Mouse (Mus musculus) cerebellum, postnatal 14 days (tissue): Measurements from ENCODE around the gene Gpsm1.

Source experiments
- DNase-seq, 2 experiments: peaks; one replicate each; pipeline ENCODE4 v3.0.0; 2021; ENCODE audit warnings: mixed read lengths in 2 of 2

Gene Gpsm1

DNA sequence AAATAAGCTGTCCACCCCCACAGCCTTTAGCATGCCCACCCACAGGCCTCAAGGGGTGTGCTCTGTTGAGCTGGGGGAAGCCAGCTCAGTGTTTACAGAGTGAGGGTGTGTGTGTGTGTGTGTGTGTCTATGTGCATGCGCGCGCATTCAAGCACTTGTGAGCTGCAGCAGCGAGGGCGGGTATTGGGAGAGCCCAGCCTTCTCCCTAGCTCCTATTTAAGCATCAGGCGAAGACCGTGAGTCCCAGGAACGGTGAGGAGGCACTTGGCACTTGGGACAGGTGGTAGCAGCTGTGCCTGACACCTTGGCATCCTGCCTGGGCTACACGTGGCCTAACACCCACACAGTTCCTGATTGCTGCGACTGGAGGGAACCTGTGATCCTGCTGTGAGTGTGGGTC is 26.7 kb downstream of the Gpsm1 start:
- peak; percentile 69 to 84 for DNase-seq

DNA sequence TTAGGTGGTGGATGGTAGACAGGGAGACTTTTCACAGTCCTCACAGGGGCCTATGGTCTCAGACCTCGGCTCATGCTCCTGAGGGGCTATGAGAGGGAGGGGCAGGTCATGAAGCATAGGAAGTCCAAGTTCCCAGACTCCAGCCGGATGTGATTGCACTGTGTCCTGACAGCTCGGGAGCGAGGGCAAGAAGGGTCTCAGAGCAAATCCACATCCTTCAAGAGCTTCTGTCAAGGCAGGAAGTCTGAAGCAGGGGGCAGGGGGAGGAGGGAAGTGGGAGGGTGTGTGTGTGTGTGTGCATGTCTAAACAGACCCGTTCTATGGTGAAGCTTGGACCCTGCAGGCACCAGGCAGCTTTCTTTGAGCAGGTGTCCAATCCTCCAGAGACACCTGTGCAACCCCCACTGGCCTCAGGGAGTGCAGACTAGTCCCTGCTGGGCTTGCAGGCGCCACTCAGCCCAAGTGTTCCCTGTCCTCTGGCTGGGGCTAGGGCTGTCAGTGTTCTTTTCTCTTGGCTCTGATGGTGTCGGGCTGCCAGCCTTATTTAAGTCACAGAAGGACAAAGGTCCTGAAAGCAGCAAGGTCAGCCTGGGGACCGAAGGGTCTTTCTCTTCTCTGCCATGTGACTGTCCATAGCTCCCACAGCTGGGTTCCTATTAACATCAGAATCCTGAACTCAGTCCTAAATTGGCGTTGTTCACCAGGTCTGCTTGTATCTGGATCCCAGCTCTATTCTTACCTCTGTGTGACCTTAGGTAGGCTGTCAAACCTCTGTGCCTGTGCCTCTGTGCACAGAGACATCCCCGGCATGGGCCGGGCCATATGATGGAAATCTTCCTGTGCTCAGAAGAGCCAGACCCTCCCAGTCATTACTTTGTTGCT is 27.5 kb downstream of the Gpsm1 start:
- DNase-seq, result no peak

DNA sequence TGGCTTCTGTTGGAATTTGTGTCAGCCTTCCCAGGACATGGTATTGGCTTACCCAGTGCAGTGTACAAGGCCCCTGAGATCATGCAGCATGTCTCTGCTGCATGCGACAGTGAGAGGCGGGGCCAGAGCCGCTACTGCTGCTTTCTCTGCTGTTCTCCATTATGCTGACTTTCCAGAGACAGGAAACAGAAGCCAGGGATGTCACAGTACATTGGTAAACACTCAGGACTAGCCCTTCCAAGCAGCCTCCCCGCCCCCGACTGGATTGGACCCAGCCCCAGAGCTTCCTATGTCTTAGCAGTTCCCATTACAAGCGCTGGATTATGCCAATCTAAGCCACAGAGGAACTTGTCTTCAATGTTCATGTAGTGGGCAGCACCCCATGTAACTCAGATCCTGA is 32.9 kb downstream of the Gpsm1 start:
- no peak for DNase-seq

DNA sequence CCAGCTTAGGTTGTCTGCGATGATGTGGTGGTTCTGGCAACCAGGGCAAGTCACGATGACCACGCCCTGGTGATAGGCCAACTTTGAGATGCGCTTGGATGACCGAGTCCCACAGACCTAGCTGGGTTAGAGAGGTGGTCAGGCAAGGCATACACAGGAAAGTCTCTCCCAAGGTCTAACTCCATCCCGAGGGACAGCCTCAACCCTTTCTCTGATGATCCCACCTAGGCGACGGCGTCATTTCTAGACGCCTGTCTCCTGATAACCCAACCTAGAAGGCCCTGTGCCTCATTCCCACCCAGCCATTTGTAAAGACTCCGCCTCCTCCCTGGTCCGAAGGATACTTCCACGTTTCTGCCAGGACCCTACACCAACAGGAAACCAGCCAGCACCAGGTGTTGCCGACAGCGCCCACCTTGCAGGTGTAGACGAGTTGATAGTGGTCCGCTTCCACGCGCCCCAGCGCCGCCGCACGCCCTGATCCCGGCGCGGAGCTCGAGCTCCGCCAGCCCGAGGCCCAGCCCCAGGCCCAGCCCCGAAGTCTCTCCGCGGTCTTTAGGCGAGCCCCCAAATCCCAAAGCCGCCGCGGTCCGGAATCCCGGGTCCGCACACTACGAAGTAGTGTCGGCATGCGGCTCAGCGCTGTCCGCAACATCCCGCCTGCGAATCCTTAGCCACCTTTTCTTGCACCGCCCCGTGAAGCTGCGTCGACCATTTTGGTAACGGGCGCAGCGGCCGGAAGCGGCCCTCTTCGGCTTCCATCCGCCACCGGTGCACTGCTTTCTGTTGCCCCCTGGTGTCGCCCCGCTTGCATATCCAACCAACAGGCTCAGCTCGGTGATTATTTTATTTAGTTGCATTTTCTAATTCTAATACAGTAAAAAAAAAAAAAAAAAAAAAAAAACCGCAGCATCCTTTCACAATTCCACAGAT is 36.3 kb downstream of the Gpsm1 start, which contains the start of gene Dnlz:
TSS of gene Dnlz (minus strand) at position 753 of the 933 bp plus-strand sequence.
- peak; percentile 97 for DNase-seq

DNA sequence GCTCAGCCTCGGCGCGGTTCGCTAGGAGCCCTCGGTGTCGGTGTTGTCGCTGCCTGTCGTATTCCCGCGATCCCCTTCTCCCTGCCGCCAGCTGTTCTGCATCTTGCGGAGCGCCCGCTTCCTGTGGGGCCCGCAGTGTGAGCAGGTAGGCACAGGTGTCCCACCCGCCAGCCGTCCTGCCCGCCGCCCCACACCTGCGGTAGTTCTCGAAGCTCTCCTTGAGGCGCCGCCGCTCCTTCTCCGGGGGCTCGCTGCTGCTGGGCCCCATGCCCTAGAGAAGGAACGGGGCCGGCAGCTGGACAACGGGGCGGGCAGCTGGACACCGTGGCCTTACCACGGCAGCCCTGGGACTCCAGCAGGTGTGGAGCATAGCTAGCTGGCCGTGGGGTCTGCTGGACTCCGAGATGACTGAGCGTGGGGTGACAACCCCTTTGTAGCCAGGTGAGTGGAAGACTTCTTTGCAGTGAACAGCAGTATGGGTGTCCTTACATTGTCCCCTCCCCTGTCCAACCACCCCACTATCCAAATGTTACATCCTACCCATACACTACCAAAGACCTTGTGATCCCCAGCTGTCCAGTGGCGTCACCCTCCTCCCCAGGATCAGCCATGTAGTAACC is 37.1 kb downstream of the Gpsm1 start:
- peak in 1 of 2 experiments; percentile 73 for DNase-seq

DNA sequence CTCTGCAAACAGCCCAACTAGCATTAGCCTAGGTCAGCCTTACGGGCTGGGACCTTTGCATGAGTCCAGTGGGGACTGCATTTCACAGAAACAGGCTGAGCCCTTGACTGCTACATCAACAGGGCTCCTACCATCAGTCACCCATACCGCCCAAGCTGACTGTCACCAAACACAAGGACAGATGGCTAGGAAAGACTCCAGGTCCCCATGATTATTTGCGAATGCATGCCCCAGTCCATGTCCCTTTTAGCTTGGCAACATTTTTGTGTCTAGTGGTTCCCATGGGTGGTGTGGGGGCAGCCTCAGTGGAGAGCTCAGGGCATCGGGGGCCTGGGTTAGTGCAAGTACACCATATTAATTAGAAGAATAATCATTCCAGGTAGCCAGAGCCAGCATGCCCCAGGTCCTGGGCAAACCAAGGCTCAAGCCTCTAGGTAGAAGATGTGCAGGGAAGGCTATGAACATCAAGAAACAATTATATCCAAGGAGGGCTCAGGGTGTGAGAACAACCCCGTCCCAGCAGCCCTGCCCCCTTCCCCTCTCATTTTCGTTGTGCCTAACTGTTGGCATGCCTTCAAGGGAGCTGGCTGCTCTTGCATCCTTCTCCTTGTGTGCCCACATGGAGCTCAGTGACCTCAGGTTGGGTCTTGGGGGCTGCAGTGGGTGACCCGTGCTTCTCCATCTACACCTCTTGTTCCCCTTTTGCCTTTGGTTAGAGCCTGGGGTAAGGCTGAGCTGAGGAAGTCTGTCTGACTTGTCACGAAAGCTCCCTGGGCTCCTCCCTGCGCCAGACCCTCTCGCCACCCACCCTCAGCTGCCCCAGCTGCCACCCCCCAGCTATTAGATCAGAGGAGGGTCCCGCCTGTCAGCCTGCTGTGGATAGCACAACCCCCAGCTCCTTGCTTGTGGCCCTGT is 38.0 kb downstream of the Gpsm1 start:
- DNase-seq, result peak; percentile 48 to 61

DNA sequence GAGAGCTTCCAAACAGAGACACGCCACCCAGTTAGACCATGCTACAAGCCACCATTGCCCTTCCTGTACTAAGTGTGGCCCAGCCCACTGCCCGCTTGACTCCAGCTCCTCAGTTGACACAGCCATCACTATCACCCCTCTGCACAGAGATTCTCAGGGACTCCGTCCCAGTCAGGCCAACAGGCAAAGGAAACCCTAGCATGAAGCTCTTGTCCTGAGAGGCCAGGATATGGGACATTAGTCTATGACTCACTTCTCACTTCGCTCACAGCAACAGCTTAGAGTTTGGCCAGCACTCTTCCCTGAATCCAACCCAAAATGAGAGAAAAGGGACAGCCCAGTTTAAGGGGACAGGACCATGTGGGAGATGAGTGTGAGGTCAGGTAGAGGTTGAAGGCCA is 39.1 kb downstream of the Gpsm1 start:
- no peak for DNase-seq

DNA sequence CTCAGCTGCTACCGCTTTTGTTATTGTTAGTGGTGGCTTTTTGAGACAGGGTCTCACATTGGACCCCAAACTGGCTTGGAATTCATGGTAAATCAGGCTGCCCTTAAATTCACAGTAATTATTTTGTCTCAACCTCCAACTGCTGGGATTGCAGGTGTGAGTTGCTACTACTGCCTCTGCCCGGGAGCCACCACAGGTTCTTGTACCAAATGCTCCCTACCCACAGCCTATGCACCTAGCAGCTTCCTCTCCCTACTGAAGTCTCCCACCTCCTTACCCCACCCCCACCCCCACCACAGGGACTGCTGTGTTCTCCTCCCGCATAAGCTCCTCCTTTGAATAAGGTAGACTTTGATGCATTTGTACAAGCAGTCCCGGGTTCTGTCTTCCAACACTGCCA is 40.9 kb downstream of the Gpsm1 start:
- DNase-seq, result no peak

DNA sequence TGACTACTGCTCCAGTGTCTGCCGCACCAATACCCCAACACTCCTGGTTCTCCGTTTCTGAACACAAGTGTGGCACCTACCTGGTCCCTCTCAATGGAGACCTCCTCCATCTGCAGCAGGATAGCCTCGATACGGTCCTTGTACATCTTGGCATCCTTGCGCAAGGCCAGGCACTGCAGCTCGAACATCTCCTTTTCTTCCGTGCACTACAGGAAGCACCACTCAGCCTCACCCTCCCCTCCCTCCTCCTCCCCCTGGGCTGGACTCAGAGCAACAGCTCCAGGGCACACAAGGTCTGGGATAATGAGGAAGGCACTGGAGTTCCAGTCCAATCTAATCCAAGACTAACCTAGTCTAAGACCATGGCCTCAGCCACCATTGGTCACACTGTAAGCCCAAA is 41.4 kb downstream of the Gpsm1 start:
- DNase-seq, result no peak

DNA sequence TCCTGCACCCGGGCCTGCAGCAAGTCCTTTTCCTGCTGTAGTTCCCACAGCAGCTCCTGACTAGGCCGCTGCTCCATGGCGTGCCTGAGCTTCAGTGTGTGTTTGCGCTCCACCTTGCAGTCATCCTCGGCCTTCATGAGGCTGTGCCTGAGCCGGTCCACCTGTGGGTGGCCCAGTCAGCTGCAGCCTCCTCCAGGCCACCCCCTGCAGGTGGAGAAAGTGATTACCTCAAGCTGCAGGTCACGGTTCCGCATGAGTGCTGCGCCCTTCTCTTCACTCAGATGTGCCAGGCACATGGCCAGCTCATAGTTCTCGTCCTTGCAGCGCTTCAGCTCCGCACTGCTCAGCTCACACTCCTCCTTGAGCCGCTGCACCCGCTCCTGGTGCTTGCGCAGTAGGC is 42.2 kb downstream of the Gpsm1 start:
- peak; percentile 34 to 54 for DNase-seq

DNA sequence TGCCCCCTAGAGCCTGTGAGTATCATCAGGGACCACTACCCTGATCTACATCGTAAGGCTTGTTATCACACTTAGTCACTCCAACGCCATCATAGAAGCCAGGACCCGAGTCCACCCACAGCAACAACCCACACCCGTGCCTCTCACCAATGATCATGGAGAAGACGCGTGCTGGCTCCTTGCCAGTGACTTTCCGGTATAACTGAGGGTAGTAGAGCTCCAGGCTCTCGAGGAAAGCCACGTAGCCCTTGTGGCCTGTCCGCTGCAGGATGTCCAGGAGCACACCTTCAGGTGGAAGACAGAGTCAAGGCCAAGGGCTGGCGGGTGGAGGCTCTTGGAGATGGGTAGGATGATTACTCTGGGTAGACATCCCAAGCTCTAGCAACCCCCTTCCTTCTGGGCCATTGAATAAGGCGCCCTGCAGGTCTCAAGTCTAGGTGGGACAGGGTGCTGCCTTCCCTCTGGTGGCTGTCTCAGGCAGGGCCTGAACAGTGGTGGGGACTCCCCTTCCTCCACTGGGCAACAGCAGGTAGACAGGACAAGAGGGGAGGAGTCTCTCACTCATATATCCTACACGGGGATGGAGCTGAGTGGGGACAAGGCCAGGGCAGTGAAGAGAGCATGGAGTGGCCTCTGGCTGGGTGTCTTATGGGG is 43.5 kb downstream of the Gpsm1 start:
- peak in 1 of 2 experiments; percentile 21 for DNase-seq

DNA sequence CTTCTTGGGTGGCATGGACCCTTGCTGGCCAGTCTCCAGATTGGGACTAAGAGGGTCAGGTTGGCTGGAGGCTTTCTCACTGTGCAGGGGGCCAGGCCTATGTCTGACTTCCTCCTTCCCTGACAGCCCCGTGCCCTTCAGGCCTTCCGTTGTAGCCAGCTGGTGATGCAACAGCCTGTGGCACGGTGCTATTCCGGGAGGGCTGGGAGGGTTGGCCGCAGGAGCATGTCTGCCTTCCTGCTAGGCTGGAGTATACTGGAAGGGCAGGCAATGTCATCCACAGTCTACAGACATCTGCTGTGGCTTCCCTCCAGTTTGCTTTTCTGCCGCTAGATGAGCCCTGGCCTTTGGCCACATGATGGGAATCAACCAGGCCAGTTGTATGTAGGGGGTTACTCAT is 44.7 kb downstream of the Gpsm1 start:
- DNase-seq, result peak; percentile 41 to 64

DNA sequence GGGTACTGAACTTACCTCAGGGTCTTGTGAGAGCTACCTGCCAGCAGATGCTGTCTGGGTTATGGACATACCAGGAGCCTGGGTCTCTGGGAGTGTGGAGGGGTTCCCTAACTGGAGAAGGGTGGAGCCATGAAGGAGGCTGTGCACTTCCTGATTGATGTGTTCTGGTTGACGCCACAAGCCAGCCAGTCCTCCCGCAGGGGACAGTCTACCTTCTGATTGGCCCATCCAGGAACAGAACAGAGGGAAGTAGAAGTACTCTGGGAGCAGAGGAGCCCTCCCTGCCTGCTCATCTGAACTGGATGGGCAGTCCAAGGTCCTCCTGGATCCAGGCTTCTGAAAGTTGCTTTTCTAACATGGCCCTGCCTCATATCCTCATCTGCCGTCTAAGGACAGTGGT is 45.5 kb downstream of the Gpsm1 start, which contains the start of gene Card9:
TSS of gene Card9 (minus strand) at position 147 of the 400 bp plus-strand sequence.
- peak in 1 of 2 experiments; percentile 7 for DNase-seq

DNA sequence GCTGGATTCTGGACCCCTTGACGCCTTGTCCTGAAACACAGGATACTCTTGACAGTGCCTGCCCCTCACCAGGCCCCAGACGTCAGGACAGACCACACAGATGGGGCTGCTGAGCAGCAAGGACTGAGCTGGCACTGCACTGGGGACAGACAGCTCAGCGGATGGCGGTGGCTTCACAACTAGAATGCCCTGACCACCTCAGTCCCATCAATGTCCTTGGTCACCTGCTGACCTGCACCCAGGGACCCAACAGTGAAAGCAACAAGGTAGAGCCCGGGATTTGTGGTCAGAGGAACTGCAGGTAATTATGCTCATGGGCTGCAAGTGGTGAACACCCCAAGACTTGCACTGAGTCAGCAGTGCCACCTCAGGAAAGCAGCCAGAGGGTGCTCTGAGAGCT is 47.7 kb downstream of the Gpsm1 start:
- peak in 1 of 2 experiments; percentile 7 for DNase-seq

DNA sequence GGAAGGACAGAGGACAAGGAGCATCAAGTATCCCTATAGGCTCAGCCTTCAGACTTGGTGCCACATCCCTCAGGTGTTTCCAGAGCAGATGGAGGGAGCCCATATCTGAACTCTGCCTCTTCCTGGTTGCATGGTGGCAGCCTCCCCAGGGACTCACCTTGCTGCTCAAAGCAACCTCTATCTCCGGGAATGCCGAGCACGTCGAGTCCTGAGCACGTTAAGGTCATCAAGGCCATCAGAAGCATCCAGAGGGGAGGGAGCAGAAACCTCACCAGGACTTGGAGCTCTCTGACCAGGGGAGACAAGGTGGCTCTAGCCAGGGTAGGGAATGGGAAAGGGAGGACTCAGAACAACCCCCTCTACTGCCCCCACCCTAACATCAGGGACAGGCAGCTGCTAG is 48.2 kb downstream of the Gpsm1 start:
- no peak for DNase-seq

DNA sequence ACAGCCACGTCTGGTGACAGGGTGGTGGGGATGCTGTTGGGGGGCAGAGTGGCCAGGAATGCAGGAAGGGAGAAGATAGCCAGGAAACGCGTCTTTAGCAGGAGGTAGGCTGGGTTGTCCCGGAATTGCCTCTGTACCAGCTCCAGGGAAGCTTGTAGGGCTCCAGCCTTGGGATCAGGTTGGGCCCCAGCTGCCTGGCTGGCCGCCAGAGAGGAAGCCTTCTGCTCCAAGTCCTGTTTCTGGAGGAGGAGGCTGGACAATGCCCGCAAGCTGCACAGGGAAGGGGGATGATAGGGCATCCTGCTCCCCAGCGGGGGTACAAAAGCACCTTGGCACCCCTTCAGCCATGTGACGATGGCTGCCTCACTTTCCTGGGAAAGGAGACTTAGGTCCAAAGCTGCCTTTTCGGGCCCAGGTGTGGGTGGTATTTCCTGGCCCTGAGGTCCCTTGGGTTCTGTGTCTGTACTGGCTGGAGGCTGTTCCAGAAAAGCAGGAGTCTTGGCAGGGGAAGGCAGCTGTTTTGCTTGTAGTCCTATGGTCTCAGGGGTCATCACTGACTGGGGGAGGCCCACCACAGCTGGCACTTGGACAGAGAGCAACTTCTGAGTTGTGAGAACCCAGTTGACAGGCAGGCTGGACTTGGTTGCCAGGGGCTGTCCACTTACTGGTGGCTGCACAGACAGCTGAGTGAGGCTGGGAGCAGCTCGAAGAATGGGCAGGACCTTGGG is 49.6 kb downstream of the Gpsm1 start:
- peak; percentile 61 to 84 for DNase-seq

DNA sequence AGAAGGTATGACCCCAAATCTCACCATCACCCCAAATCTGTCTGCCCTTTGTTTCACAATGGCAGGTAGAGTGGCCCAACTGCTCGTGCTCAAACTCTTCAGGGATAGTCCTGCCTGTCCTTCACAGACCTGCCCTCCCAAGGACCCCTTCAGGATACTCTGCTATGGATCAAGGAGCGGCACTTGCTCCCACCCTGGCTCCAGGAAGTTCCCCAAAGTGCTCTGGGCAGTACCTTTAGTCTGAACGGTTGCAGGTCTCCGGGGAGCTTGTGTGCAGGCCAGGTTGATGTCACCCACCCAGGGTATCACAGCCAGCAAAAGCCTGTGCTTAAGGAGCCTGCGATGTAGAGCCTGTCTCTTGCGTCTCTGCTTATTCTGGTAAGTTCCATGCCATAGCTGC is 52.6 kb downstream of the Gpsm1 start:
- no peak for DNase-seq

DNA sequence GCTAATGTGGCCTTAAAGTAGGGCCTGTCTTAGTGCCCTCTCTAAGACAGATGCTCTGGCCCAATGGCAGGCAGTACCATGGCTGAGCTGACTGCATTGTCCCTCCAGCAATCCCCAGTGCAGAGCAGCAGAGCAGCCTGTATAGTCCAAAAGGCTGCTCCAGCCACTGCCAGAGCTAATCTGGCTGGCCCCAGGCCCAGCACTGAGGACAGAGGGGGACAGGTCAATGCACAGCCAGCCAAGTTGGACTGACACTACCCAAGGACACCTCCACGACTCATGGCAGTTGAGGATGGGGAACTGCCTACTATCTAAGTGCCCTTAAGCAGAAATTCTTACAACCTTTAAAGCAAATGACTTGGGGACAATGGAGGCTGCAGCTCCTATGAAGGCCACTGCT is 53.3 kb downstream of the Gpsm1 start:
- no peak for DNase-seq

DNA sequence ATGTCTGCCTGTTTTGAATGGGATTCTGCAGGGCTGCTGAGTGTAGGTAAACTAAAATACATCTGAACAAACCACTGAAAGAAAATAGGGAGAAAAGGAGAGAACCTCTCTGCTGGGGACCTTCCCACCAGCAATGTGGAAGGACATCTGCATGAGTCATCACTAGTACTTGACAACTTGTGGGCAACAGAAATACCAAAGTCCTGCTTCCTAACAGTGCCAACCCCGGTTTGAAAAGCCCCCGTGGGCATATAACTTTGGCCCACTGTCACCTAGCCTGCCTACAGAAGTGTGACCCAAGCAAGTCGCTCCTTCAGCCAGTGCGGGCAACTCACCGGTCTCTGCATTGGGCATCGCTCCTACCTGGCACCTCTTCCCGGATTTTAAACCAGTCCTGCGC is 57.1 kb downstream of the Gpsm1 start:
- DNase-seq, result no peak

DNA sequence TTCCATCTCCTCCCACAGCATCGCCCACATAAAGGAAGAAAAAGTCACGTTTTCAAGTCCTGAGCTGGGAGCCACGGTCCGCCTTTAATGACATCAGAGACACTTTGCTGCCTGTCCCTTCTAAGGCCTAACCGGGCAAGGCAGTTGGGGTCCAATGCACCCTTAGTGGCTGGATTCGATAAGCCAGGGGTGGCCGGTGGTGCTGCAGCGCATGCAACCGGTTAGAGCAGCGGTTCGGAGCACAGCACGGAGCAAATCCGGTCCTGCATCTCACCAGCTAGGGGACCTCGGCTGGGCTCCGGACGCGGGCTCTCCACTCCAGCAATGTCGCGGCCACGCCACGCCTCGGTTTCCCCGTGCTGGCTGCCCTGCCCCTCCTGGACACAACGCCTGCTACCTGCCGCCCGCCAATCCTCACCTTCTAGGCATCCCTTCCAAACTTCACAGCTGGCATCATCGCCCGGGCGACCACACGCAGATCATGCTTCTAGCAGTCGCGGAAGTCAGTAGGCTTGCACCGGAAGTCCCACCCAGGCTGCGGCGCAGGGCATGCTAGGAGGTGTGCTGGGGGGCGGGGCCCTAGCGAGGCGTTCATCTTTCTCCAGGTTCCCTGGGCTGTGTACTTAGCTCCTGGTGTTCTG is 64.9 kb downstream of the Gpsm1 start, which contains the start of gene Snapc4:
TSS of gene Snapc4 (minus strand) at position 523 of the 641 bp plus-strand sequence.
- peak; percentile 82 to 85 for DNase-seq
